Mouse (Mus musculus): ENCODE results near the gene Polrmt.

- TF ChIP-seq CTCF (IDR thresholded peaks at IDR 0.05; ENCODE audit: low read depth), result peak; percentile 97
- 0 out of 2 replicates have a peak, but pooled peaks have one; percentile 42 for TF ChIP-seq EP300 (IDR thresholded peaks at IDR 0.05; ENCODE audit: low read depth)
Observed at GRCm38 (mm10) chr10:79695231-79696128, 50.9 kb downstream of the Polrmt start.
